Mouse (Mus musculus): ENCODE data around the gene Umps.

DNA sequence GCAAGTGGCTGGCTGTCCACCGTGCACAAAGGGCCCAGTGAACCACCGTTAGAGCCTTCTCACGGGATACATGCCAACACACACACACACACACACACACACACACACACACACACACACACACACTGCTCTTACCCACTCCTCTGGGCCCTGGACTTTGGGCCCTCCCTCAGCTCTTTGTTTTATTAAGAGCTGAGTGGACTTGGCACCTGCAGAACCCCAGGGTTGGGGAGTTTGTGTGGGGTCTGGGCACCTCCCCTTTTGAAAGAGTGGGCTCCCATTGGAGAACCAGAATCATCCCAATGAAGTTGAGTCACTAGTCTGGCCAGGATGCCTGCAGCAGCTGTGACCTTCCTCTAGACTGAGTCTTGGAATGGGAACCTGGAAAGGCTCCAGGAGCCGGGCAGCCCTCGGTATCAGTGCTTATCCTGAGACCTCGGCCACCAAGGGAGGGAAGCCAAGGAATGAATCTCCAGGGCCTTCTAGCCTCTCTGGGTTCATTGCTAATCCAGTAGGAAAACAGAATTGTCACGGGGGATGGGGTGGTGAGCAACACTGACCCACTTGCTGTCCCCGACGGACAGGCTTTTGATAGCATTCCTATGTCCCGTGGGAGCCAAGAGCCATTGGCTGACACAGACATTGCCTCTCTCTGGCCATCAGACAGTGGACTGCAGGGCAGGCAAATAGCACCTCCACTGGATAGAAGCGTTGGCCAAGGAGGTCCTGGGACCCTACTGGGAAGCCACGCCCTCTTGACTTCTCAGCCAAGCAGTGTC, 50.2 kb downstream of the Umps start:
- TF ChIP-seq POLR2A (IDR thresholded peaks at IDR 0.05; ENCODE audit: low read depth, low read length), result no peak
- TF ChIP-seq CTCF (IDR thresholded peaks at IDR 0.05; ENCODE audit: borderline replicate concordance, insufficient read depth, low read length), result no peak

Measured in embryonic fibroblast, embryonic 13.5 days (primary cell).